Mouse (Mus musculus) midbrain, embryonic 12.5 days (tissue): Measurements from ENCODE around the gene Rtraf. TPM values are rescaled to one million over a fixed set of nuclear protein-coding genes. Genes with fewer than 3 reads are reported as not detected.

Experiments used
- ATAC-seq: fragments of 200-750 bp; cut with Nextera tagmentation; 2 replicates; pipeline ENCODE4 v1.8.0; 2017; ENCODE audit warnings: low read depth, moderate TSS enrichment, moderate library complexity; ENCODE audit not compliant: low FRiP score
- H3K27ac ChIP-seq: fragments of 300-500 bp; sonication (generic); replicated peaks from 2 replicates; pipeline ENCODE4 v1.5.1; 2016; ENCODE audit warnings: mild to moderate bottlenecking
- H3K27me3 ChIP-seq: fragments of 300-500 bp; sonication (generic); 2 replicates; pipeline ENCODE4 v1.6.1; 2016; ENCODE audit warnings: mild to moderate bottlenecking
- H3K36me3 ChIP-seq: fragments of 300-500 bp; sonication (generic); 2 replicates; pipeline ENCODE4 v1.6.1; 2016
- H3K4me1 ChIP-seq: fragments of 300-500 bp; sonication (generic); 2 replicates; pipeline ENCODE4 v1.6.1; 2016
- H3K4me2 ChIP-seq: fragments of 300-500 bp; sonication (generic); replicated peaks from 2 replicates; pipeline ENCODE4 v1.6.1; 2016; ENCODE audit warnings: mild to moderate bottlenecking, moderate library complexity
- H3K4me3 ChIP-seq: fragments of 300-500 bp; sonication (generic); 2 replicates; pipeline ENCODE4 v1.5.1; 2016; ENCODE audit warnings: mild to moderate bottlenecking
- H3K9ac ChIP-seq: fragments of 300-500 bp; sonication (generic); replicated peaks from 2 replicates; pipeline ENCODE4 v1.6.1; 2016; ENCODE audit warnings: mild to moderate bottlenecking, moderate library complexity
- H3K9me3 ChIP-seq: fragments of 300-500 bp; sonication (generic); 2 replicates; pipeline ENCODE4 v1.6.1; 2016; ENCODE audit warnings: mild to moderate bottlenecking
- WGBS: fragments of 180-500 bp; shearing (Covaris S2); methylation state at CpG from one replicate; pipeline ENCODE4 v1.1.7; 2016; 5-methylcytosine and 5-hydroxymethylcytosine counted together
- polyA plus RNA-seq: library from polyadenylated mRNA; unstranded; fragments of >200 nt; fragmentation: Nextera tagmentation; extraction: Ambion mirVana; gene quantifications from 2 replicates; pipeline ENCODE4 v1.2.1, GENCODE M21; 2016

Rtraf gene
- polyA plus RNA-seq, 1 experiment from 2014 or later, result 234 TPM

GRCm38 (mm10) chr14:19766380-19766649, 57.3 kb downstream of the Rtraf start:
- Histone ChIP-seq H3K27me3 (no peaks in the 10 kb centered on the region), H3K9me3 (no peaks in the 10 kb centered on the region), H3K9ac (no peak overlapping the region), H3K4me1 (peaks cover 34% of the 10 kb centered on the region), H3K36me3 (no peaks in the 10 kb centered on the region), H3K27ac (0 out of 2 replicates have a peak overlapping the region, but pooled peaks have one; percentile 32), H3K4me3 (no peak overlapping the region), H3K4me2 (no peak overlapping the region)
- peak; percentile 54; the same call in 1 of the 2 replicates for ATAC-seq
- 30% methylated on average over 1 of the region's 1 CpGs for WGBS

GRCm38 (mm10) chr14:19765539-19766379, 57.9 kb downstream of the Rtraf start:
- Histone ChIP-seq H3K36me3 (no peaks in the 10 kb centered on the region), H3K27ac (peak overlapping the region; percentile 16), H3K4me3 (no peak overlapping the region), H3K27me3 (no peaks in the 10 kb centered on the region), H3K4me1 (peaks cover 37% of the 10 kb centered on the region), H3K4me2 (no peak overlapping the region), H3K9me3 (no peaks in the 10 kb centered on the region), H3K9ac (no peak overlapping the region)
- WGBS, result 60% methylated on average over 9 of the region's 9 CpGs
- ATAC-seq, result peak; percentile 65

GRCm38 (mm10) chr14:19764331-19764730, 59.3 kb downstream of the Rtraf start:
- H3K4me3 ChIP-seq, result no peak overlapping the region
- H3K9me3 ChIP-seq, result no peaks in the 10 kb centered on the region
- 75% methylated on average over 8 of the region's 8 CpGs for WGBS
- H3K36me3 ChIP-seq, result no peaks in the 10 kb centered on the region
- no peaks in the 10 kb centered on the region for H3K27me3 ChIP-seq
- peaks cover 34% of the 10 kb centered on the region for H3K4me1 ChIP-seq
- no peak overlapping the region for H3K4me2 ChIP-seq
- ATAC-seq, result no peak
- no peak overlapping the region for H3K27ac ChIP-seq
- no peak overlapping the region for H3K9ac ChIP-seq

GRCm38 (mm10) chr14:19763527-19763926, 60.1 kb downstream of the Rtraf start:
- Histone ChIP-seq H3K4me2 (no peak overlapping the region), H3K4me3 (no peak overlapping the region), H3K9ac (no peak overlapping the region), H3K4me1 (peaks cover 34% of the 10 kb centered on the region), H3K27me3 (no peaks in the 10 kb centered on the region), H3K36me3 (no peaks in the 10 kb centered on the region), H3K27ac (no peak overlapping the region), H3K9me3 (no peaks in the 10 kb centered on the region)
- no peak for ATAC-seq
- 50% methylated on average over 8 of the region's 8 CpGs for WGBS

GRCm38 (mm10) chr14:19762014-19762413, 61.6 kb downstream of the Rtraf start:
- WGBS, result 64% methylated on average over 4 of the region's 4 CpGs
- no peaks in the 10 kb centered on the region for H3K36me3 ChIP-seq
- no peak overlapping the region for H3K4me3 ChIP-seq
- H3K27ac ChIP-seq, result no peak overlapping the region
- H3K9me3 ChIP-seq, result no peaks in the 10 kb centered on the region
- H3K27me3 ChIP-seq, result no peaks in the 10 kb centered on the region
- H3K4me2 ChIP-seq, result no peak overlapping the region
- no peak for ATAC-seq
- no peak overlapping the region for H3K9ac ChIP-seq
- H3K4me1 ChIP-seq, result peaks cover 29% of the 10 kb centered on the region

Other genes starting within 250 kb of the Rtraf start
- gene Gm2237, start 238.7 kb downstream of the Rtraf start, polyA plus RNA-seq, result 2.9 and 3.9 TPM in 2 replicates
- gene Gm5458, start 221.2 kb downstream of the Rtraf start, polyA plus RNA-seq, result not detected in 2 replicates
- gene Nid2, start 72.6 kb downstream of the Rtraf start, polyA plus RNA-seq, result 48.7 and 60.8 TPM in 2 replicates
- gene Gng2, start 153.8 kb upstream of the Rtraf start, polyA plus RNA-seq, result 186 and 195 TPM in 2 replicates